Mouse (Mus musculus) cerebellum, adult 11 months (tissue): ENCODE results near the gene Hsd17b3.

ENCODE experiments used
- DNase-seq: peaks from one replicate; pipeline ENCODE4 v3.0.0; 2022

Gene Hsd17b3

DNA sequence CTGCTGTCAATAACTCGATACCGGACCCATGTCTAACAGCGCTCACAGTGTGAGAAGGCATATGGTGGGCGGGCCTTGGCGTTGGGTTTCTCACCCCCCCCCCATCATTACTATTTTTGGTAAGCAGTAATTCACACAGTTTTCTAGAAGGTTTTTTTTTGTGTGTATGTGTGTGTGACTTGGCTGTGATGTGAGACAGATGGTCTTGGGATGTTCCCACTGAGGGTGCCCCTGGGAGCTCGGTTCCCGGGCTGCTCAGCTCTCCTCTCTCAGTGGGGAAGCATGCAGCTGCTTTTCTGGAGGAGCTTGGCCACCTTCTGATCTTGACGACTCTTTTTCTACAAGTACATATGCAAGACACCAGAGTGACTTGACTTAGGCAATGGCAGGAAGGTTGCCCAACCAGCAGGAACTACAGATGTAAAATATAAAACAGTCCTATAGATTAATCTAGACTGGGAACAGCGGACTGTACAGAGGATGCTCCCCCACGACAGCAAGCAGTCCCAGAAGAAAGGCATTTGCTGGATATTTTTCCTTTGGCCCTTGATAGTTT lies 70.4 kb downstream of the Hsd17b3 start:
- DNase-seq, result no peak

DNA sequence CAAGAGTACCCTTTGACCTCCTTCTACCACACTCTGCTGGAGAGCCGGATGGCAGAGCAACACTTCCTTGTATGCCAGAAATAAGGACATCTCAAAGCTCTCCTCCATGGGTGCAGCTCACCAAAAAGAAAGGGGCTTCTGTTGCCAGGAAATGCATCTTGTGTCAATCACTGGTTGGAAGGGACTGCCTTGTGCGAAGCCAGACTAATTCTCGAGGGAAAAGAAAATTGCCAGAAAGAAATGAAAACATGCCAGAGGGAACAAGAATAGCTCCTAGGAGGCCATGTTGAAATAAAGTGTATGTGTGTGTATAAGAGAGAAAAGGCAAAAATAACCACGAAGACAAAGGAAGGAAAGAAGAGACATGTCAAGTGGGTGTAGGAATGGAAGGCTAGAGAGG lies 73.0 kb downstream of the Hsd17b3 start:
- no peak for DNase-seq

DNA sequence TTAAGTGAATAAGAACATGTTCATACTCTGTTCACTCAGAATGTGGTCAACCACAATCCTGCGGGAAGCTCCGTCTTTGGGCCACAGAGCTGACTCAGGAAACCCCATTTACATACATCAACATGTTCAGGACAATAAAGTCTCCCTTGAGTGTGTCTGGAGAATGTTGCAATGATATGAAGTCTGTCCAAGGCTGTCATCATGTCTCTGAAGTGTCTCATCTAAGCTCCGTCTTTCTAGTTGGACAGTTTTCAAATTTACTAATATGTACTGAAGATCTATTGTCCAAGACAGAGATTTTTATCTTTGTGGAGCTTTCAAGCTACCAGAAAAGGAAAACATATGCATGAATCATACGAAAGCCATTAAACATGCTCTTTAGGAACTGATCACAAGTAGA lies 77.9 kb downstream of the Hsd17b3 start:
- no peak for DNase-seq
